Comparison of ENCODE assay signal across 22 mouse cellular contexts in genomic region chr14:58989644-58990217, GRCm38 (mm10).
DNase-seq lines count a peak whose midpoint lies in the region; ATAC-seq and TF ChIP-seq lines count a peak whose summit lies in the region.
"Had no signal": no experiment of that assay in that cellular context is flagged by ENCODE, and none has a peak within 500 bp of the region (broad histone marks: within the 10 kb centered on the region; RNA-seq: fewer than 3 reads in every experiment).

No protein-coding gene starts in this region.

- peak; percentile 1 for DNase-seq in embryonic facial prominence, embryonic 11.5 days (ENCODE audit: low spot score)
- no peak for DNase-seq in embryonic facial prominence, embryonic 10.5 days (ENCODE audit: low spot score)
- peak; percentile 18 for DNase-seq in lung, embryonic 14.5 days
- no peak for DNase-seq in lung, postnatal 25 days (ENCODE audit: low spot score)
- DNase-seq in Patski (ENCODE audit: low read depth, low spot score), result peak; percentile 28
- DNase-seq in limb, embryonic 10.5 days (ENCODE audit: low spot score), result no peak
- DNase-seq in midbrain, embryonic 11.5 days (ENCODE audit: low spot score, missing footprints), result no peak
- DNase-seq: adrenal gland, postnatal 10 days; cerebellum, adult 2 months; cerebellum, postnatal 25 days; embryo, embryonic 11 days; kidney, adult 9 months; kidney, postnatal 36 days; liver, embryonic 13.5 days; thymus, adult 18-20 months; thymus, postnatal 36 days had no signal

- H3K36me3 ChIP-seq in embryonic facial prominence, embryonic 11.5 days (replicated peaks; ENCODE audit: control insufficient read depth, insufficient read depth, low read depth, low read length), result no peaks in the 10 kb centered on the region
- no peaks in the 10 kb centered on the region for H3K36me3 ChIP-seq in embryonic facial prominence, embryonic 10.5 days (replicated peaks)
- no peaks in the 10 kb centered on the region for H3K36me3 ChIP-seq in lung, embryonic 14.5 days (ENCODE audit: insufficient read depth)
- H3K36me3 ChIP-seq in limb, embryonic 10.5 days, result no peaks in the 10 kb centered on the region
- no peaks in the 10 kb centered on the region for H3K36me3 ChIP-seq in midbrain, embryonic 11.5 days (ENCODE audit: control insufficient read depth, insufficient read depth, low read length)
- H3K36me3 ChIP-seq: forebrain, embryonic 12.5 days; hindbrain, embryonic 15.5 days; liver, embryonic 13.5 days; midbrain, embryonic 12.5 days had no signal

- in situ Hi-C loops in Patski (cut with MboI; ENCODE audit: low pct_unique_long_range_greater_than_20kb), result no loop called here

- POLR2A ChIA-PET in Patski (lab: Charles Lee), result interaction anchor here (0.7 kb wide), 1 partner anchor 438 kb away, joined by 7 read pairs; no protein-coding TSS in a partner anchor

- H3K4me2 ChIP-seq in embryonic facial prominence, embryonic 11.5 days (ENCODE audit: low read depth, low read length), result no peak overlapping the region
- H3K4me2 ChIP-seq in lung, embryonic 14.5 days, result no peak overlapping the region
- H3K4me2 ChIP-seq in midbrain, embryonic 11.5 days, result no peak overlapping the region
- H3K4me2 ChIP-seq: forebrain, embryonic 12.5 days; heart, embryonic 11.5 days; hindbrain, embryonic 15.5 days; liver, embryonic 13.5 days; midbrain, embryonic 12.5 days had no signal

- 60% methylated on average over 5 of the region's 5 CpGs for WGBS in embryonic facial prominence, embryonic 11.5 days
- 67% methylated on average over 5 of the region's 5 CpGs for WGBS in embryonic facial prominence, embryonic 10.5 days
- WGBS in lung, embryonic 14.5 days, result 58% methylated on average over 5 of the region's 5 CpGs
- WGBS in limb, embryonic 10.5 days, result 75% methylated on average over 5 of the region's 5 CpGs
- WGBS in midbrain, embryonic 11.5 days, result 72% methylated on average over 5 of the region's 5 CpGs

- no peak overlapping the region for H3K27ac ChIP-seq in embryonic facial prominence, embryonic 11.5 days (replicated peaks; ENCODE audit: low read depth, low read length)
- H3K27ac ChIP-seq in embryonic facial prominence, embryonic 10.5 days (replicated peaks), result no peak overlapping the region
- H3K27ac ChIP-seq in lung, embryonic 14.5 days (ENCODE audit: low read depth), result 0 out of 2 replicates have a peak overlapping the region, but pooled peaks have one; percentile 36
- H3K27ac ChIP-seq in limb, embryonic 10.5 days, result peak overlapping the region; percentile 47; the same call in 1 of the 2 replicates
- no peak overlapping the region for H3K27ac ChIP-seq in midbrain, embryonic 11.5 days (ENCODE audit: low read depth, low read length)
- H3K27ac ChIP-seq: forebrain, embryonic 12.5 days; hindbrain, embryonic 15.5 days; liver, embryonic 13.5 days; macrophage; midbrain, embryonic 12.5 days had no signal

- no peaks in the 10 kb centered on the region for H3K4me1 ChIP-seq in embryonic facial prominence, embryonic 11.5 days (ENCODE audit: control insufficient read depth, insufficient read depth, low read length)
- H3K4me1 ChIP-seq in embryonic facial prominence, embryonic 10.5 days, result peaks cover 11% of the 10 kb centered on the region; the same call in 1 of the 2 replicates
- no peaks in the 10 kb centered on the region; the same call in none of the 2 replicates for H3K4me1 ChIP-seq in lung, embryonic 14.5 days (ENCODE audit: insufficient read depth)
- peaks cover 45% of the 10 kb centered on the region for H3K4me1 ChIP-seq in limb, embryonic 10.5 days
- H3K4me1 ChIP-seq in midbrain, embryonic 11.5 days (ENCODE audit: control insufficient read depth, insufficient read depth, low read length), result no peaks in the 10 kb centered on the region; the same call in 1 of the 2 replicates
- H3K4me1 ChIP-seq: liver, embryonic 13.5 days had no signal

- no peaks in the 10 kb centered on the region for H3K9me3 ChIP-seq in embryonic facial prominence, embryonic 11.5 days (replicated peaks; ENCODE audit: control insufficient read depth, low read length)
- no peaks in the 10 kb centered on the region for H3K9me3 ChIP-seq in embryonic facial prominence, embryonic 10.5 days
- H3K9me3 ChIP-seq in lung, embryonic 14.5 days (ENCODE audit: low read depth, low read length), result no peaks in the 10 kb centered on the region
- no peaks in the 10 kb centered on the region for H3K9me3 ChIP-seq in limb, embryonic 10.5 days (replicated peaks)
- no peaks in the 10 kb centered on the region for H3K9me3 ChIP-seq in midbrain, embryonic 11.5 days (ENCODE audit: control insufficient read depth, low read length)
- H3K9me3 ChIP-seq: forebrain, embryonic 12.5 days; hindbrain, embryonic 15.5 days; liver, embryonic 13.5 days; midbrain, embryonic 12.5 days had no signal

- no peak overlapping the region for H3K9ac ChIP-seq in embryonic facial prominence, embryonic 11.5 days (replicated peaks; ENCODE audit: low read length)
- no peak overlapping the region for H3K9ac ChIP-seq in lung, embryonic 14.5 days
- H3K9ac ChIP-seq in midbrain, embryonic 11.5 days (ENCODE audit: low read length), result no peak overlapping the region
- H3K9ac ChIP-seq: forebrain, embryonic 12.5 days; hindbrain, embryonic 15.5 days; liver, embryonic 13.5 days; midbrain, embryonic 12.5 days had no signal

- no peak overlapping the region for H3K4me3 ChIP-seq in embryonic facial prominence, embryonic 11.5 days (ENCODE audit: low read depth, low read length)
- no peak overlapping the region for H3K4me3 ChIP-seq in embryonic facial prominence, embryonic 10.5 days
- H3K4me3 ChIP-seq in lung, embryonic 14.5 days (ENCODE audit: low read depth, low read length), result no peak overlapping the region
- no peak overlapping the region for H3K4me3 ChIP-seq in limb, embryonic 10.5 days
- no peak overlapping the region for H3K4me3 ChIP-seq in midbrain, embryonic 11.5 days (ENCODE audit: low read depth, low read length)
- H3K4me3 ChIP-seq: forebrain, embryonic 12.5 days; hindbrain, embryonic 15.5 days; liver, embryonic 13.5 days; midbrain, embryonic 12.5 days had no signal

- CTCF ChIA-PET in Patski (lab: Charles Lee), result no interaction called here

- ATAC-seq in embryonic facial prominence, embryonic 11.5 days (replicated peaks; ENCODE audit: insufficient number of reproducible peaks, low FRiP score, low TSS enrichment, low read depth), result no peak
- peak; percentile 69; the same call in 1 of the 2 replicates for ATAC-seq in lung, embryonic 14.5 days (ENCODE audit: insufficient read depth)
- ATAC-seq in Patski, result peak; percentile 90
- ATAC-seq in cerebellum, adult (ENCODE audit: insufficient number of reproducible peaks, low FRiP score, low TSS enrichment), result no peak
- ATAC-seq in midbrain, embryonic 11.5 days (ENCODE audit: low FRiP score), result no peak

- no peak for TF ChIP-seq CTCF in lung, embryonic 14.5 days (IDR thresholded peaks at IDR 0.05; ENCODE audit: low read depth)
- TF ChIP-seq CTCF in Patski (IDR thresholded peaks at IDR 0.05), result peak; percentile 25

- H3K27me3 ChIP-seq in embryonic facial prominence, embryonic 11.5 days (ENCODE audit: control insufficient read depth, insufficient read depth, low read length), result no peaks in the 10 kb centered on the region
- H3K27me3 ChIP-seq in embryonic facial prominence, embryonic 10.5 days (replicated peaks; ENCODE audit: low read depth, poor library complexity, severe bottlenecking), result no peaks in the 10 kb centered on the region
- H3K27me3 ChIP-seq in lung, embryonic 14.5 days (ENCODE audit: insufficient read depth, low read length), result no peaks in the 10 kb centered on the region
- H3K27me3 ChIP-seq in Patski, result no peaks in the 10 kb centered on the region
- 0 out of 2 replicates have a peak, but pooled peaks cover 4% of the 10 kb centered on the region for H3K27me3 ChIP-seq in limb, embryonic 10.5 days (ENCODE audit: low read depth, poor library complexity, severe bottlenecking)
- H3K27me3 ChIP-seq in midbrain, embryonic 11.5 days (ENCODE audit: control insufficient read depth, insufficient read depth, low read length), result no peaks in the 10 kb centered on the region
- H3K27me3 ChIP-seq: forebrain, embryonic 12.5 days; hindbrain, embryonic 15.5 days; liver, embryonic 13.5 days; midbrain, embryonic 12.5 days had no signal

Comparison
In these comparisons a context has a peak if more than half of its experiments do, and no peak if none do; other contexts are left out.
1. DNase-seq: peak in embryonic facial prominence, embryonic 11.5 days (single experiment), lung, embryonic 14.5 days (single experiment) and Patski (single experiment); none in embryonic facial prominence, embryonic 10.5 days (single experiment), lung, postnatal 25 days (single experiment), limb, embryonic 10.5 days (single experiment) and midbrain, embryonic 11.5 days (single experiment).
2. ATAC-seq: peak in lung, embryonic 14.5 days (single experiment) and Patski (single experiment); none in embryonic facial prominence, embryonic 11.5 days (single experiment), cerebellum, adult (single experiment) and midbrain, embryonic 11.5 days (single experiment).
3. H3K27ac ChIP-seq: peak in lung, embryonic 14.5 days (single experiment) and limb, embryonic 10.5 days (single experiment); none in embryonic facial prominence, embryonic 11.5 days (single experiment), embryonic facial prominence, embryonic 10.5 days (single experiment) and midbrain, embryonic 11.5 days (single experiment).